Mouse (Mus musculus) frontal cortex, postnatal 10 days (tissue): ENCODE results near the gene Mmp21.

Experiments
- DNase-seq, 2 experiments: peaks; one replicate each; pipeline ENCODE4 v3.0.0; 2022; ENCODE audit warnings: low spot score in 2 of 2, mixed read lengths in 1 of 2

Gene Mmp21

DNA sequence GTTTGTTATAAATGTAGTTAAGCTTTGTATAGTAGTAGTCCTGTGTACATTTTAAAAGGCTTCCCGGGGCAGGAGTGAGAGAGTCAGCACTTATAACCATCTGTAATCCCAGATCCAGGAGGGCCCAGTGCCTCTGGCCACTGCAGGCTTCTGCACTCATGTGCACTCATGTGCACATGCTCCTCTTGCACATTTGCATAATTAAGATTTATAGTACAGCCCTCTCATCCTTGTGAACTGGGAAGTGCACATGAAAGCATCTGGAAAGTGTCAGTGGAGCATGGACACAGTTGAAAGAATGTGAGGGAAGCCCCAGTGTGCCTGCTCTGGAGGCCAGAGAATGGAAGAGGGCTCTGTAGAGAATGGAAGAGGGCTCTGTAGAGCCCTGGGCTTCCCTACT lies 17.4 kb downstream of the Mmp21 start:
- no peak for DNase-seq

GRCm38 (mm10) chr7:133645716-133646115 lies 34.1 kb downstream of the Mmp21 start:
- DNase-seq = no peak

GRCm38 (mm10) chr7:133638821-133639220 lies 41.0 kb downstream of the Mmp21 start:
- DNase-seq = peak; percentile 18 to 43

- no peak for DNase-seq
Observed at GRCm38 (mm10) chr7:133638306-133638705, 41.6 kb downstream of the Mmp21 start.

GRCm38 (mm10) chr7:133637361-133638305 lies 42.2 kb downstream of the Mmp21 start, which contains the start of gene Edrf1:
Gene Edrf1, plus strand, starts transcription at chr7:133637543.
- peak; percentile 97 to 98 for DNase-seq

GRCm38 (mm10) chr7:133636738-133637352 lies 43.0 kb downstream of the Mmp21 start:
- peak; percentile 74 to 87 for DNase-seq

- no peak for DNase-seq
Observed at GRCm38 (mm10) chr7:133634932-133635650, 44.8 kb downstream of the Mmp21 start.

DNA sequence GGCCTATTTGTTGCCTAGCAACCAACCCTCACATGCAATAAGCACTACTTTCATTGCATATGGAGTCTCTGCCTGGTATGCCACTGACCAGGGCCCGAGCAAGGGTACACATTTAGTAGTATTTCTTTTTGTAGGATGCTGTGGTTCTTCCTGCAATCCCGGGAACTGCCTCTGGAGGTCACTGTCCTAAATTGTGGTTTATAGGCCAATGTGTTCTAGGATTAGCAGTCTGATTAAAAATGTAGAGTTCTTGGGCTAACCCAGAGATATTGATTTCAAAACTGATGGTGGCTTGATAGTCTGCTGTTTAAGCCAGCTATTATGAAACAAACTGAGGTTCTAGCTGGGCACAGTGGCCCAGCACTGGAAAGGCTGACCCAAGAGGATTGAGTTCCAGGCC lies 47.4 kb downstream of the Mmp21 start:
- DNase-seq = peak in 1 of 2 experiments; percentile 34

GRCm38 (mm10) chr7:133630821-133631220 lies 49.0 kb downstream of the Mmp21 start:
- no peak for DNase-seq

DNA sequence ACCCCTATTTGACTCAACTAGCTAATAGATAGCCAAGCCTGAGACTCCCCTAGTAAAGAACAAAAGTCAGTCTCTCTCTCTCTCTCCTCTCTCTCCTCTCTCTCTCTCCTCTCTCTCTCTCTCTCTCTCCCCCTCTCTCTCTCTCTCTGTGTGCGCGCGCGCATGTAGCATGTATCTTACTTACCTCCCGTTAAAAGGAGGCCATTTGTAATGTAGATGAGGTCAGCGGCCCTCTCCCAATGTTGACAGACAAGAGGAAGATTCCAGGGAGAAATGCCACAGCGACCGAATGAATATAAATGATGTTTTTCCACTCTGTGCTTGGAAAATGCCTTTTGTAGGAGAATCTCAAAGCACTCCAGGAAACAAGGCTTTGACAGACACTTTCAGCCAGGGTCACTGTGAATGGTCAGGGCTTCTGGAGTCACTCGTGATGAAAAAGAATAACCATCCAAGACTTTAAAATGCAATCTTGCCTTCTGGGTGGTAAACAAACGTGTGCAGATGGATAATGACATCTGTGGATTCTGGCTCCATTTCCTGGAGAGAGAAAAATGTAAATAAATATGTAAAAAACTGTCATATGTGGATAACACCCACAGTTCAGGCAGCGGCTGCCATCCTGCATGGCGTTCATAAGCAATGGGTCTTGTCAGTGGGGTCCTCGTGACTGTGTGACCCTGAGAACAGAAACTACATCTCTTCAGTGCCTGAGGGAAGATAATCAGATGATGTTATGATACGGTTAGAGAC lies 52.5 kb downstream of the Mmp21 start:
- DNase-seq = no peak
